Mouse (Mus musculus): ENCODE data around the gene BC117090. TPM values are rescaled to one million over a fixed set of nuclear protein-coding genes. Genes with fewer than 3 reads are reported as not detected.
"Not testable (repeated sequence)": the region's sequence is repeated elsewhere in the genome, so short reads cannot be mapped to it uniquely, and the experiment has no call there.

The BC117090 gene
- total and polyA plus RNA-seq, 3 experiments = not detected

DNA sequence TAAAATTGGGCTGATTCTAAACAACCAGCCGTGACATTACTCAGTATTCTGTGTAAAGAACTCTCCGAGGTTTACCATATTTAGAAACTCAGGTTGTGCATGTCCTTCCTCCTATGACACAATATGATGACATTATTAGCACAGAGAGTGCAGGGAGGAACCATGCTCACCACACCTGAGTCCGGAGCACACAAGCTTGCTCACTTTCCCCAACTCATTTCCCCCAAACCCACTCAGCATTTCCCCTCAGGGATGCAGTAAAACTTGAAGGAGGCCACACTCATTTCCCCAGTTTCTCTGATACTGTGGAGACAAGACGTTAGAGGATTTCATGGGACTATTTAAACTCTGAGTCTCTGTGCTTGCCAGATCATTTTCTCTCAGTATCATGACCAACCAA lies 45.0 kb downstream of the BC117090 start:
- Histone ChIP-seq H3K9ac (ENCODE audit: insufficient read depth, low read depth) (no peak overlapping the region), H3K27me3 (replicated peaks) (no peaks in the 10 kb centered on the region), H3K4me3 (replicated peaks in 1 of 3; ENCODE audit: low read depth in 2 of 3, low read length in 2 of 3, poor library complexity in 1 of 3) (no peak overlapping the region), H3K36me3 (replicated peaks in 1 of 2; ENCODE audit: control insufficient read depth in 1 of 2, insufficient read depth in 1 of 2, low read length in 1 of 2) (no peaks in the 10 kb centered on the region), H3K9me3 (replicated peaks; ENCODE audit: low read length) (no peaks in the 10 kb centered on the region), H3K27ac (ENCODE audit: insufficient read depth, low read depth) (no peak overlapping the region), H3K79me2 (replicated peaks; ENCODE audit: control insufficient read depth, extremely low read depth, insufficient read depth, poor library complexity, severe bottlenecking) (no peaks in the 10 kb centered on the region), H3K4me1 (ENCODE audit: control insufficient read depth in 1 of 2, insufficient read depth in 2 of 2) (0 out of 4 replicates have a peak, but pooled peaks cover 0 to 3% of the 10 kb centered on the region in 2 experiments), H3K4me2 (ENCODE audit: insufficient read depth, low read depth, poor library complexity, severe bottlenecking) (no peak overlapping the region)
- dilution Hi-C loops (cut with MboI; ENCODE audit: extremely low pct_ligation_motif_present, extremely low pct_unique_long_range_greater_than_20kb, low sequenced_read_pairs) (no loop called here), in situ Hi-C loops (cut with MboI; ENCODE audit: low pct_ligation_motif_present, low pct_unique_long_range_greater_than_20kb, low sequenced_read_pairs) (no loop called here)
- TF ChIP-seq IRF4 (IDR thresholded peaks at IDR 0.05; ENCODE audit: low read depth, low read length) (no peak), SMC3 (IDR thresholded peaks at IDR 0.05; ENCODE audit: low read depth, low read length) (no peak), MYC (IDR thresholded peaks at IDR 0.05; ENCODE audit: low read depth, low read length) (no peak), RCOR1 (conservative IDR thresholded peaks at IDR 0.05; ENCODE audit: low read depth, low read length) (no peak), JUND (conservative IDR thresholded peaks at IDR 0.05; ENCODE audit: low read depth, low read length) (no peak), EP300 (IDR thresholded peaks at IDR 0.05; ENCODE audit: low read length) (no peak), TBP (conservative IDR thresholded peaks at IDR 0.05; ENCODE audit: low read depth, low read length) (no peak)
- no peak for DNase-seq (ENCODE audit: extremely low read depth)

DNA sequence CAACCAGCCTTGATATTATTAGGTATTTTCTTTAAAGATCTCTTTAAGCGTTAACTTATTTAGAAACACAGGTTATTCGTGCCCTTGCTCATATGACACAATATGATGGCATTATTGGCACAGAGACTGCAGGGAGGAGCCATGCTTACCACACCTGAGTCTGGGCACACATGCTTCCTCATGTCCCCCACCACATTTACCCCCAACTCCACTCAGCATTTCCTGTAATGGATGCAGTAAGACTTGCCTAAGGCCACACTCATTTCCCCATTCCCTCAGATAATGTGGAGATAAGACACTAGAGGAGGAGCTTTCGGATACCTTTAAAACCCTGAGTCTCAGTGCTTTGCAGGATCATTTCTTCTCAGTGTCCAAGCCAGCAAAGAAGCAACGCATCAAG lies 57.3 kb downstream of the BC117090 start, which contains the start of gene Stfa1:
Stfa1 (plus strand) TSS at position 156 of the 400 bp plus-strand sequence.
- H3K9me3 ChIP-seq (replicated peaks; ENCODE audit: low read length); in situ Hi-C loops (cut with MboI; ENCODE audit: low pct_ligation_motif_present, low pct_unique_long_range_greater_than_20kb, low sequenced_read_pairs): not testable (repeated sequence)

More for the DNA sequence above, 57.3 kb downstream of the BC117090 start, which contains the start of gene Stfa1:
- H3K9ac ChIP-seq (ENCODE audit: insufficient read depth, low read depth); H3K27ac ChIP-seq (ENCODE audit: insufficient read depth, low read depth); dilution Hi-C loops (cut with MboI; ENCODE audit: extremely low pct_ligation_motif_present, extremely low pct_unique_long_range_greater_than_20kb, low sequenced_read_pairs); H3K4me2 ChIP-seq (ENCODE audit: insufficient read depth, low read depth, poor library complexity, severe bottlenecking); H3K79me2 ChIP-seq (replicated peaks; ENCODE audit: control insufficient read depth, extremely low read depth, insufficient read depth, poor library complexity, severe bottlenecking); DNase-seq (ENCODE audit: extremely low read depth); H3K4me1 ChIP-seq (ENCODE audit: control insufficient read depth in 1 of 2, insufficient read depth in 2 of 2); H3K27me3 ChIP-seq (replicated peaks); H3K36me3 ChIP-seq (replicated peaks in 1 of 2; ENCODE audit: control insufficient read depth in 1 of 2, insufficient read depth in 1 of 2, low read length in 1 of 2); H3K4me3 ChIP-seq (replicated peaks in 1 of 3; ENCODE audit: low read depth in 2 of 3, low read length in 2 of 3, poor library complexity in 1 of 3): not testable (repeated sequence)

Other genes with a start within 250 kb of the BC117090 start
- not detected in 2 replicates for gene Csta1, start 203.1 kb downstream of the BC117090 start, total RNA-seq (2012; rRNA removed)
- gene Csta1, start 203.1 kb downstream of the BC117090 start, total RNA-seq (2014; rRNA removed) = not detected in 2 replicates
- not detected in 2 replicates for gene Csta1, start 203.1 kb downstream of the BC117090 start, polyA plus RNA-seq (2012; ENCODE audit: insufficient read length, low read depth)
- gene Stfa2l1, start 177.5 kb downstream of the BC117090 start, total RNA-seq (2012; rRNA removed) = not detected in 2 replicates
- gene Stfa2l1, start 177.5 kb downstream of the BC117090 start, total RNA-seq (2014; rRNA removed) = not detected in 2 replicates
- gene Stfa2l1, start 177.5 kb downstream of the BC117090 start, polyA plus RNA-seq (2012; ENCODE audit: insufficient read length, low read depth) = not detected in 2 replicates
- gene Gm5483, start 150.1 kb downstream of the BC117090 start, total RNA-seq (2012; rRNA removed) = not detected in 2 replicates
- 1.0 TPM in 1 of 2 replicates, not detected in the other for gene Gm5483, start 150.1 kb downstream of the BC117090 start, total RNA-seq (2014; rRNA removed)
- gene Gm5483, start 150.1 kb downstream of the BC117090 start, polyA plus RNA-seq (2012; ENCODE audit: insufficient read length, low read depth) = 0.29 and 0.47 TPM in 2 replicates
- gene Gm5416, start 123.9 kb downstream of the BC117090 start, total RNA-seq (2012; rRNA removed) = not detected in 2 replicates
- not detected in 2 replicates for gene Gm5416, start 123.9 kb downstream of the BC117090 start, total RNA-seq (2014; rRNA removed)
- not detected in 2 replicates for gene Gm5416, start 123.9 kb downstream of the BC117090 start, polyA plus RNA-seq (2012; ENCODE audit: insufficient read length, low read depth)
- gene 2010005H15Rik, start 112.9 kb downstream of the BC117090 start, total RNA-seq (2012; rRNA removed) = 15.6 and 20.9 TPM in 2 replicates
- gene 2010005H15Rik, start 112.9 kb downstream of the BC117090 start, total RNA-seq (2014; rRNA removed) = 71.5 and 84.2 TPM in 2 replicates
- 43.1 and 54.7 TPM in 2 replicates for gene 2010005H15Rik, start 112.9 kb downstream of the BC117090 start, polyA plus RNA-seq (2012; ENCODE audit: insufficient read length, low read depth)
- not detected in 2 replicates for gene Stfa1, start 57.4 kb downstream of the BC117090 start, total RNA-seq (2012; rRNA removed)
- 0.79 and 1.3 TPM in 2 replicates for gene Stfa1, start 57.4 kb downstream of the BC117090 start, total RNA-seq (2014; rRNA removed)
- 0.68 and 1.0 TPM in 2 replicates for gene Stfa1, start 57.4 kb downstream of the BC117090 start, polyA plus RNA-seq (2012; ENCODE audit: insufficient read length, low read depth)
- gene BC100530, start 33.4 kb upstream of the BC117090 start, total RNA-seq (2012; rRNA removed) = not detected in 2 replicates
- not detected in 2 replicates for gene BC100530, start 33.4 kb upstream of the BC117090 start, total RNA-seq (2014; rRNA removed)
- gene BC100530, start 33.4 kb upstream of the BC117090 start, polyA plus RNA-seq (2012; ENCODE audit: insufficient read length, low read depth) = not detected in 2 replicates
- gene Stfa2, start 74.1 kb upstream of the BC117090 start, total RNA-seq (2012; rRNA removed) = not detected in 2 replicates
- gene Stfa2, start 74.1 kb upstream of the BC117090 start, total RNA-seq (2014; rRNA removed) = not detected in 2 replicates
- gene Stfa2, start 74.1 kb upstream of the BC117090 start, polyA plus RNA-seq (2012; ENCODE audit: insufficient read length, low read depth) = not detected in 2 replicates
- gene Stfa3, start 121.1 kb upstream of the BC117090 start, total RNA-seq (2012; rRNA removed) = not detected in 2 replicates
- not detected in 2 replicates for gene Stfa3, start 121.1 kb upstream of the BC117090 start, total RNA-seq (2014; rRNA removed)
- not detected in 2 replicates for gene Stfa3, start 121.1 kb upstream of the BC117090 start, polyA plus RNA-seq (2012; ENCODE audit: insufficient read length, low read depth)
- 0.34 and 0.59 TPM in 2 replicates for gene Casr, start 227.8 kb upstream of the BC117090 start, total RNA-seq (2012; rRNA removed)
- 0.19 and 0.35 TPM in 2 replicates for gene Casr, start 227.8 kb upstream of the BC117090 start, total RNA-seq (2014; rRNA removed)
- 0.55 and 0.63 TPM in 2 replicates for gene Casr, start 227.8 kb upstream of the BC117090 start, polyA plus RNA-seq (2012; ENCODE audit: insufficient read length, low read depth)